Mouse (Mus musculus) midbrain, postnatal 0 days (tissue): ENCODE data around the gene Uts2b. TPM values are rescaled to one million over a fixed set of nuclear protein-coding genes. Genes with fewer than 3 reads are reported as not detected.
A peak's percentile ranks its signal among the peaks of the same experiment; 100 is the strongest.

ENCODE experiments used
- ATAC-seq: fragments of 200-750 bp; cut with Nextera tagmentation; 2 replicates; pipeline ENCODE4 v1.8.0; 2017; ENCODE audit warnings: moderate number of reproducible peaks, mild to moderate bottlenecking, moderate TSS enrichment, moderate library complexity; ENCODE audit not compliant: low FRiP score
- DNase-seq: peaks from one replicate; pipeline ENCODE4 v3.0.0-alpha.2; 2015; ENCODE audit warnings: low spot score
- H3K27ac ChIP-seq: fragments of 300-500 bp; sonication (generic); 2 replicates; pipeline ENCODE4 v1.5.1; 2014; ENCODE audit warnings: low read depth, mild to moderate bottlenecking, low read length, mixed read lengths
- H3K27me3 ChIP-seq: fragments of 300-500 bp; sonication (generic); 2 replicates; pipeline ENCODE4 v1.6.1; 2014; ENCODE audit warnings: low read length, control low read depth, mixed read lengths; ENCODE audit not compliant: insufficient read depth
- H3K36me3 ChIP-seq: fragments of 300-500 bp; sonication (generic); 2 replicates; pipeline ENCODE4 v1.6.1; 2014; ENCODE audit warnings: low read length, control low read depth, mixed read lengths; ENCODE audit not compliant: insufficient read depth
- H3K4me1 ChIP-seq: fragments of 300-500 bp; sonication (generic); 2 replicates; pipeline ENCODE4 v1.6.1; 2014; ENCODE audit warnings: mild to moderate bottlenecking, control low read depth, antibody characterized with exemption, low read length, mixed read lengths; ENCODE audit not compliant: insufficient read depth
- H3K4me2 ChIP-seq: fragments of 300-500 bp; sonication (generic); 2 replicates; pipeline ENCODE4 v1.6.1; 2014; ENCODE audit warnings: low read depth, mild to moderate bottlenecking, low read length, mixed read lengths; ENCODE audit not compliant: poor library complexity, severe bottlenecking
- H3K4me3 ChIP-seq: fragments of 300-500 bp; sonication (generic); 2 replicates; pipeline ENCODE4 v1.5.1; 2014; ENCODE audit warnings: low read depth, mild to moderate bottlenecking, low read length, moderate library complexity
- H3K9ac ChIP-seq: fragments of 300-500 bp; sonication (generic); replicated peaks from 2 replicates; pipeline ENCODE4 v1.6.1; 2014; ENCODE audit warnings: mild to moderate bottlenecking, low read length, moderate library complexity, mixed read lengths; ENCODE audit not compliant: poor library complexity, severe bottlenecking
- H3K9me3 ChIP-seq: fragments of 300-500 bp; sonication (generic); 2 replicates; pipeline ENCODE4 v1.6.1; 2016; ENCODE audit warnings: low read length, control low read depth
- CTCF ChIP-seq: IDR thresholded peaks from 2 replicates; pipeline ENCODE4 v1.5.1; 2016; ENCODE audit warnings: antibody characterized with exemption, mild to moderate bottlenecking
- WGBS: fragments of 180-500 bp; shearing (Covaris S2); extraction: QIAGEN DNeasy Blood & Tissue Kit; methylation state at CpG from one replicate; pipeline ENCODE4 v1.1.7; 2014; 5-methylcytosine and 5-hydroxymethylcytosine counted together
- polyA plus RNA-seq: library from polyadenylated mRNA; unstranded; fragments of >200 nt; fragmentation: Nextera tagmentation; extraction: Ambion mirVana; gene quantifications from 2 replicates; pipeline ENCODE4 v1.2.1, GENCODE M21; 2015
- total RNA-seq: library from RNA; depleted of rRNA; stranded (reverse); fragments of >200 nt; gene quantifications from 2 replicates; pipeline ENCODE4 v1.2.3, GENCODE M21; 2014

Uts2b gene
- total and polyA plus RNA-seq, 2 experiments from 2014 or later, result 1.5 TPM; not detected in 1

- no peak for DNase-seq
- Histone ChIP-seq H3K36me3 (no peaks in the 10 kb centered on the region), H3K4me2 (no peak overlapping the region), H3K4me3 (no peak overlapping the region), H3K4me1 (no peaks in the 10 kb centered on the region), H3K27me3 (no peaks in the 10 kb centered on the region), H3K9me3 (no peaks in the 10 kb centered on the region), H3K9ac (no peak overlapping the region), H3K27ac (no peak overlapping the region)
- TF ChIP-seq CTCF, result no peak
- 93% methylated on average over 3 of the region's 3 CpGs for WGBS
- ATAC-seq, result no peak
Measured at GRCm38 (mm10) chr16:27399026-27399718, 29.1 kb upstream of the Uts2b start.

- WGBS, result 95% methylated on average over 1 of the region's 1 CpGs
- DNase-seq (no peak), ATAC-seq (no peak)
- Histone ChIP-seq H3K4me2 (no peak overlapping the region), H3K27me3 (no peaks in the 10 kb centered on the region), H3K36me3 (no peaks in the 10 kb centered on the region), H3K27ac (no peak overlapping the region), H3K9me3 (no peaks in the 10 kb centered on the region), H3K4me3 (no peak overlapping the region), H3K4me1 (peaks cover 4% of the 10 kb centered on the region; the same call in 1 of the 2 replicates), H3K9ac (no peak overlapping the region)
- no peak for TF ChIP-seq CTCF
Measured at GRCm38 (mm10) chr16:27396951-27397350, 26.9 kb upstream of the Uts2b start.

DNA sequence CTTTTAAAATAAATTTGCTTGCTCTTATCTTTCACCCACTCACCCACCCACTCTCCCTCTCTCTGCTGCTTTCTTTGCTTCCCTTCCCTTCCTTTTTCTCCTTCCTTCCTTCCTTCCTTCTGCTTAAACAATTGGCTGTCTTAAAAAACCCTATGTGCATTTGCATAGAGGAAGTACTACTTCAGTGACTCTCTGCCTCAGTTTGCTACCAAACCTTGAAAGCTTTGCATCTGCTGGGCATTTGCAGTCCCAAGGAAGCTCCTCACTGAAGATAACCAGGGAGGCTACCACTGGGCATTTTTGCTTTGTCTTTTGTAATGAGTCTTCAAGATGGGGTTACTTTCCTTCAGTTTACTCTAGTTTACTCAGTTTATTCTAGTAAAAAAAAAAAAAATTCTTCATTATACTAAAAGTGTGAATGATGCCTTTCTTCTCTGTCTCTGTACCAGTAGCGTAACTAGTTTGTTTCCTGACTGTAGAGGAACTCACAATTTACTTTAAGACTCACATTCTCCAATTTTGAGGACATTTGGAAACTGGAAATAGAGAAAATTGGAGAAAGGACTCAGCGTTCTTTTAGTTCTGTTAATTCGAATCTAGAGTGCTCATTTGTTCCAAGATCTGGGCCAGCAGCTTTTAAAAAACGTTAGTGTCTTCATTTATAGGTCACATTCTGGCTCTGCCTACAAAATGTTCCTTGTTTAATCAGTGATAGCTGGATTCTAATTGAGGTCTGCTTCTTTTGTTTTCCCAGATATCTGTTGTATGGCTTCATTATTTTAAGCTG is 25.4 kb upstream of the Uts2b start:
- Histone ChIP-seq H3K9ac (no peak overlapping the region), H3K27me3 (no peaks in the 10 kb centered on the region), H3K27ac (no peak overlapping the region), H3K4me2 (no peak overlapping the region), H3K4me3 (no peak overlapping the region), H3K9me3 (no peaks in the 10 kb centered on the region), H3K36me3 (no peaks in the 10 kb centered on the region), H3K4me1 (peaks cover 7% of the 10 kb centered on the region; the same call in 1 of the 2 replicates)
- no peak for ATAC-seq
- TF ChIP-seq CTCF, result no peak
- WGBS, result 92% methylated on average over 4 of the region's 4 CpGs
- DNase-seq, result no peak

- no peaks in the 10 kb centered on the region for H3K9me3 ChIP-seq
- no peak overlapping the region for H3K4me2 ChIP-seq
- WGBS, result 87% methylated on average over 2 of the region's 2 CpGs
- H3K27ac ChIP-seq, result no peak overlapping the region
- no peak overlapping the region for H3K9ac ChIP-seq
- TF ChIP-seq CTCF, result no peak
- H3K4me3 ChIP-seq, result no peak overlapping the region
- H3K27me3 ChIP-seq, result no peaks in the 10 kb centered on the region
- no peak for ATAC-seq
- H3K36me3 ChIP-seq, result no peaks in the 10 kb centered on the region
- H3K4me1 ChIP-seq, result peaks cover 11% of the 10 kb centered on the region; the same call in 1 of the 2 replicates
- DNase-seq, result no peak
Measured at GRCm38 (mm10) chr16:27391845-27392244, 21.8 kb upstream of the Uts2b start.

GRCm38 (mm10) chr16:27390306-27390705 is 20.3 kb upstream of the Uts2b start:
- Histone ChIP-seq H3K36me3 (no peaks in the 10 kb centered on the region), H3K27ac (no peak overlapping the region), H3K4me2 (peak overlapping the region; percentile 59), H3K9ac (0 out of 2 replicates have a peak overlapping the region, but pooled peaks have one; percentile 98), H3K9me3 (no peaks in the 10 kb centered on the region), H3K4me1 (peaks cover 11% of the 10 kb centered on the region; the same call in 1 of the 2 replicates), H3K4me3 (peak overlapping the region; percentile 76), H3K27me3 (no peaks in the 10 kb centered on the region)
- WGBS, result 89% methylated on average over 4 of the region's 4 CpGs
- no peak for DNase-seq
- TF ChIP-seq CTCF, result no peak
- no peak for ATAC-seq
